Mouse (Mus musculus) midbrain, embryonic 11.5 days (tissue): ENCODE data around the gene Rpp25. TPM values are rescaled to one million over a fixed set of nuclear protein-coding genes. Genes with fewer than 3 reads are reported as not detected.

Source experiments
- polyA plus RNA-seq: library from polyadenylated mRNA; unstranded; fragments of >200 nt; fragmentation: Nextera tagmentation; extraction: Ambion mirVana; gene quantifications from 2 replicates; pipeline ENCODE4 v1.2.1, GENCODE M21; 2014

Gene Rpp25
- polyA plus RNA-seq, 1 experiment from 2014 or later = 12.8 TPM

Other genes with a start within 250 kb of the Rpp25 start
- 6.4 and 9.3 TPM in 2 replicates for gene 1700017B05Rik, start 241.4 kb upstream of the Rpp25 start, polyA plus RNA-seq
- gene Ppcdc, start 63.9 kb upstream of the Rpp25 start, polyA plus RNA-seq = 18.6 and 22.9 TPM in 2 replicates
- gene Scamp5, start 36.0 kb upstream of the Rpp25 start, polyA plus RNA-seq = 17.6 and 17.7 TPM in 2 replicates
- 730 and 739 TPM in 2 replicates for gene Cox5a, start 17.2 kb downstream of the Rpp25 start, polyA plus RNA-seq
- gene Fam219b, start 33.5 kb downstream of the Rpp25 start, polyA plus RNA-seq = 16.0 and 16.1 TPM in 2 replicates
- 49.8 and 54.0 TPM in 2 replicates for gene Mpi, start 48.7 kb downstream of the Rpp25 start, polyA plus RNA-seq
- 58.2 and 62.6 TPM in 2 replicates for gene Scamp2, start 56.9 kb downstream of the Rpp25 start, polyA plus RNA-seq
- 7.3 and 8.1 TPM in 2 replicates for gene Ulk3, start 85.4 kb downstream of the Rpp25 start, polyA plus RNA-seq
- gene Cplx3, start 102.3 kb downstream of the Rpp25 start, polyA plus RNA-seq = 3.0 and 3.1 TPM in 2 replicates
- gene Lman1l, start 116.7 kb downstream of the Rpp25 start, polyA plus RNA-seq = 0.08 TPM in 1 of 2 replicates, not detected in the other
- 29.2 and 32.3 TPM in 2 replicates for gene Csk, start 149.6 kb downstream of the Rpp25 start, polyA plus RNA-seq
- gene Cyp1a2, start 179.7 kb downstream of the Rpp25 start, polyA plus RNA-seq = not detected in 2 replicates
- not detected in 2 replicates for gene Cyp1a1, start 183.9 kb downstream of the Rpp25 start, polyA plus RNA-seq
- gene Edc3, start 204.5 kb downstream of the Rpp25 start, polyA plus RNA-seq = 27.7 and 30.0 TPM in 2 replicates